Mouse (Mus musculus) adrenal gland, adult 18-20 months (tissue): Measurements from ENCODE around the gene Fam222a. TPM values are rescaled to one million over a fixed set of nuclear protein-coding genes. Genes with fewer than 3 reads are reported as not detected.

Experiments
- DNase-seq, 2 experiments: peaks; one replicate each; pipeline ENCODE4 v3.0.0; 2021 to 2022; ENCODE audit warnings: low spot score in 2 of 2
- total RNA-seq, 2 experiments: library from RNA; stranded (reverse); gene quantifications; 1 replicate in 1 of 2; 2 replicates in 1 of 2; pipeline ENCODE4 v1.2.3; 2021

Gene Fam222a
- total RNA-seq, 2 experiments from 2014 or later = 62.7 to 76.0 TPM

DNA sequence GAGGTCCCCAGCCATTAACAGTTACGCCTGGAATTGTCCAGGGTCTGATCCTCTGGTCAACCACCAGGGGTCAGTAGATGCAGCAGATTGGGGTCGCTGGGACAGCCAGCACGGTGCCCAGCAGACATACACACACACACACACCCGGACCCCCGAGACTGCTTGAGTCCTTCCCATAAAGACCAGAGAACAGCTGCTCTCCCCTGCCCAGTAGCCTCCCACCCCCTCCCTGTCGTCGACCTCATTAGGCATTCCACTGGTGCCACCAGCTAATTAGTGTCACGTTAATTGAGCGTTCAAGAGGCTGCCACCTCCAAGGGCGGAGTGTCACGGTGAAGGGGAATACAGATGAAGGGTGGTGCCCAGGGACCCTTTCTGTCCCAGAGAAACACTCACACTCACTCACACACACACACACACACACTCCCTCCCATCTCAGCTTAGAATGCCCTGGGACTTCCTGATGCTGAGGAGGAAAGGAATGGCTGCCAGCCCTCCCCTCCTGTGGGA, 37.0 kb downstream of the Fam222a start:
- no peak for DNase-seq

- DNase-seq = no peak
Measured at GRCm38 (mm10) chr5:114605981-114606380, 38.2 kb downstream of the Fam222a start.

DNA sequence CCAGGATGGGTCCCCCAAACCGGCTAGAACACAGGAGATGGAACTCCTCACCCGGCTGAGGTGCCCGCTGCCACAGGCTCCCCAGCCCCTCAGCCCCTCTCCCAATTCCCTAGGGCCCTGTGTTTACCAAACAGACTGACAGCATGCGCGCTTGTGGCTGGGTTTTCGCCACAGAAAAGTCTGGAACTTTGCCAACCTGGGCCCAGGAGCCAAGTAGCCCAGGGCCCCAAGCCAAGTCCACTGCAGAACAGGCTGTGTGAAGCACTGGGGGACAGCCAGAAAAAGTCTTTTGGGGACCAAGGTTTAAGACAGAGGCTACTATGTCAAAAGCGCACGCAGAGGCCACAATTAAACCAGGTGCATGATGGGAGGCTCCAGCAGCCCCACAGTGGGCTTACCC, 39.8 kb downstream of the Fam222a start:
- peak; percentile 66 to 69 for DNase-seq

DNA sequence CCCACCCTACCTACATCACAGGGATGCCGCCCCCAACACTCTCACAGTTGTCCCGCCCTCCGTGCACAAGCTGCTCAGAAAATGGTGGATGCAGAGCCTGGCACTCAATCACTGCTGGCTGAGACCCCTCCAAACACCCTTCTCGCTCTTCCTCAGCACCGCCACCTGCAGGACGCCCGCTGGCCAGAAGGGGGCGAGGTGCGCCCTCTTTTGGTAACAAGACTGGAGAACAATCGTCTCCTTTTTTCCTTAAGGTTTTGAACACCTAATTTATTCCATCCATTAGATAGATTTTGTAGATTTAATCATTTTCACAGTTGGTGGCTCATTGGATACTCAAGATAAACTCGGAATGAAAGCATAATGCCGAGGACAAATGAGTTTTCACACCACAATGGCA, 40.7 kb downstream of the Fam222a start:
- DNase-seq = peak; percentile 82 to 83

GRCm38 (mm10) chr5:114611256-114611655, 43.4 kb downstream of the Fam222a start:
- no peak for DNase-seq

DNA sequence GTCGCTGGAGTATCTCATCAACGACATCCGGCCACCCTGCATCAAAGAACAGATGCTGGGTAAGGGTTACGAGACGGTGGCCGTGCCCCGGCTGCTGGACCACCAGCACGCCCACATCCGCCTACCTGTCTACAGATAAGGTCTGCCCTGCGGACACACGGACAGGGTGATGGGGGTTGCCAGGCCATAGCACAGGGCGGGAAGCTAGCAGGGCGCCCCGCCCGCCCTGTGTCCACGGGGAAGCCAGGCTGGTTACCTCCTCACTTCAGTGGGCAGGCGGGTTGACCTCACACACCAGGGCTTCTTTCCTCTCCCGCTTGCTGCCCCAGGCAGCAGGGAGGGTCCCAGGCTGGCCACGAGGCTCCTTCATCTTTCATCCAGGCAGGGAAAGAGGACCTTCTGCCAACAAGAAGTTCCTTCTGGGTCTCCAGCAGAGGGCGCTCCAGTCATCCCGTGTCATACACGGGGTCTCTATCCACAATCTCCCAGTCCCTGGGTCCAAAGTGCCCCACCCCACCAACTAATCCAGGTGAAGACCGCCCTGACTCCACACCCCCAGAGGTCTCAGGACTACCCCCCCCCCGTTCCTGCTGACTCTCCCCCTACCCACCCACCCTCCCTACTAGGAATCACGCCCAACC, 44.3 kb downstream of the Fam222a start:
- no peak for DNase-seq

GRCm38 (mm10) chr5:114614863-114615262, 47.0 kb downstream of the Fam222a start:
- no peak for DNase-seq

- DNase-seq = no peak
Measured at GRCm38 (mm10) chr5:114616336-114617061, 48.7 kb downstream of the Fam222a start.

- no peak for DNase-seq
Measured at GRCm38 (mm10) chr5:114617809-114618208, 50.0 kb downstream of the Fam222a start.

DNA sequence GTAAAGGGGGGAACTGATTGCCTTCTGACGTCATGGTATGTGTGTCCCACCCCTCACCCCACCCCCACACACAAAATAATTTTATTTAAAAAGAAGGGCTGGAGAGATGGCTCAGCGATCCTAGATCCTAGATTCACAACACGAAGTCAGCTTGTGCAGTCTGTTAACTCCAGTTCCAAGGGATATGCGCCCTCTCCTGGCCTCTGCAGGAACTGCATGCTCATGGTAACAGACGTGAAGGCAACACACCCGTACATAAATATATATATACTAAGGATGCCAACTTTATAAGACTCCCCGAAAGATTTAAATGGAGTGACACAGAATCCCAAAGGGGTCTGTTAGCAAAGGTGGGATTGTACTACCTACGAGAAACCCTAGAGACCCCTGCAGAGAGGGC, 51.0 kb downstream of the Fam222a start:
- DNase-seq = peak; percentile 74 to 79

DNA sequence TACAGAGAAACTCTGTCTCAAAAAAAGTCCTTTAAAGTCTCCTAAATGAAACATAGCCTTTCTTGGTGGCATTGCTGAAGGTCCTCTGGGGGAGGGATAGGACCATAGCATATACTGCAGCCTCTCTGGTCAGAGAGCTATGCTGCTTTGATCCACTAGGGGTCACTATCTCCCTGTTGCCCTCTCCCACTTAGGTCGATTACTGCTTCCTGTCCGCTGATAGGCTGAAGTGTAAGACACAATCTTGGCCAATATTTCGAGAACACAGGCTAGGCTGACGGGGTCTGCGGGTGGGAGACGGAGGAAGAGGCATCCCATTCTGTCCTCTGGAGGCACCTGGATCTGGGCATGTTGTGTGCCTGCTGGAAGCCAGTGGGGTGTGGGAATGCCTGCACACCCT, 52.5 kb downstream of the Fam222a start:
- DNase-seq = no peak

DNA sequence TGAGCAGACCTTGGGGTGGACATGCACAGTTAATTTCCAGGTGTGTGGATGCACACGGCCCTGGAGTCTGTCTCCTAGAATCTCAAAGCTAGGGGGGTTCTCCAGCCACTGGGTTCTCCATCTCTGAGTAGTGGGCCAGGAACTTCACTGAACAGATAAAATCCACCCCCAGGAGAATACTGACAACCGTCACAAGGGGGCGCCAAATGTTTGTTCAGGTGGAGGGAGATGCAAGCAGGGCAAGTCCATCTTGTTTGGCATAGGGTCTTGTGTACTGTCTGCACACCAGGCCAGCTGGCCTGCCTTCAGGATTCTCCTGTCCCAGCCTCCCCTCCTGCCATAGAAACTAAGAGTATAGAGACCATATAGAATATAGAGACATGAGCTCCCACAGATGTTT, 57.8 kb downstream of the Fam222a start:
- DNase-seq = peak; percentile 60 to 72

DNA sequence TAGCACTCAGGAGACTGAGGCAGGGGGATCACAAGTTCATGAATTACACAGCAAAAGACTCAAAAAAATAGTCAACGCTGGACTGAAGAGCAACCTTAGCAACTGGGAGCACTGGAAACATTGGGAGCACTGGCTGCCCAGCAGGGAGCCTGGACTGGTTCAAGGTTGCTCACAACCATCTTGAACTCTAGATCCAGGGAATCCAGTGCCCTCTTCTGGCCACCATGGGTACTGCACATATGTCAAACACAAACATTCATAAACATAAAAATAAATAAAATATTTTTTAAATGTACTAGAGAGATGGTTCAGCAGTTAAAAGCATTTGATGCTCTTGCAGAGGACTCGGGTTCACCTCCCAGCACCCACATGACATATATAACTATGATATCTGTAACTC, 63.5 kb downstream of the Fam222a start:
- DNase-seq = no peak

GRCm38 (mm10) chr5:114636091-114636490, 68.3 kb downstream of the Fam222a start:
- DNase-seq = no peak

- DNase-seq = peak; percentile 85 to 89
Measured at GRCm38 (mm10) chr5:114638769-114639644, 71.2 kb downstream of the Fam222a start.

DNA sequence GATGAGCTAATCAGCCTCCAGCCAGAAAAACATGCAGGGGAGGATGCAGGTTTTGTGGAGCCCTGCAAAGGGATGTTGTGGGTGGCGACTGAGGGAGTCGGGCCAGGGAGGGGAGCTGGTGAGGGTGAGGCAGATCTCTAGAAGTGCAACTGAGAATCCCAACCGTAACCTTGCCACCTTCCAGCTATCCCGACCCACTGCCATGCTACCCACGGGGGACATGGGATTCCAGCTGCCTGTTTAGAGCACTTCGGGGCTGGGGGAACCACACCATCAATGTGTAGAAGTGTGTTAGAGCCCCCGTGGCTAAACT, 71.8 kb downstream of the Fam222a start:
- DNase-seq = no peak

GRCm38 (mm10) chr5:114640809-114641208, 73.0 kb downstream of the Fam222a start:
- DNase-seq = no peak

- DNase-seq = no peak
Measured at GRCm38 (mm10) chr5:114644918-114645317, 77.1 kb downstream of the Fam222a start.

GRCm38 (mm10) chr5:114645916-114646315, 78.1 kb downstream of the Fam222a start:
- DNase-seq = no peak

GRCm38 (mm10) chr5:114647211-114647974, 79.6 kb downstream of the Fam222a start:
- no peak for DNase-seq

GRCm38 (mm10) chr5:114648728-114649311, 81.0 kb downstream of the Fam222a start:
- DNase-seq = no peak
